Mouse (Mus musculus) thymus, postnatal 36 days (tissue): ENCODE results near the gene Tmem222.

ENCODE experiments used
- DNase-seq, 2 experiments: peaks; one replicate each; pipeline ENCODE4 v3.0.0; 2022; ENCODE audit warnings: mixed read lengths in 2 of 2

The Tmem222 gene

DNA sequence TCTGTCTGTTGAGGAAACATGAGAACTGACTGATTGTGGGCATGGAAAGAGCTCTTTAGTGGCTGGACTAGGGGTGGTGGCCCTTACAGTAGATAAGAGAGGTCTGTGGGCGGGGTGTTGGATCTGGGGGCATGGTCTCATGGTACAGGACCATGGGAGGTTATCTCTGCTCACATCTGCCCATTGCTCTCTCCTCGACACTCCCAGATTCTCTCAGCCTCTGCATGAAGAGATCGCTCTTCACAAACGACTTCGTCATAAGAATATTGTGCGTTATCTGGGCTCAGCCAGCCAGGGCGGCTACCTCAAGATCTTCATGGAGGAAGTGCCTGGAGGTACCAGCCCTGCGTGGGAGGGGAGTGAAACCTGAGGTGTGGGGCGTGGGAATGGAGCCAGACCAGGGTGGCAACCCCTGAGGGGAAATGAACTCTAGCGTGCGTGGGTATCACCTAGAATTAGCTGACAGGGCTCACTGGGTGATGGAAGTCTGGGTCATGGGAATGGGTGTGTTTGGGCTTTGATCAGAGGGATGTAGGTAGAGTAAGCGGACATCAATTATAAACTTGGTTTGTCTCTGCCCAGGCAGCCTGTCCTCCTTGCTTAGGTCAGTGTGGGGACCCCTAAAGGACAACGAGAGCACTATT is 29.7 kb downstream of the Tmem222 start:
- no peak for DNase-seq

DNA sequence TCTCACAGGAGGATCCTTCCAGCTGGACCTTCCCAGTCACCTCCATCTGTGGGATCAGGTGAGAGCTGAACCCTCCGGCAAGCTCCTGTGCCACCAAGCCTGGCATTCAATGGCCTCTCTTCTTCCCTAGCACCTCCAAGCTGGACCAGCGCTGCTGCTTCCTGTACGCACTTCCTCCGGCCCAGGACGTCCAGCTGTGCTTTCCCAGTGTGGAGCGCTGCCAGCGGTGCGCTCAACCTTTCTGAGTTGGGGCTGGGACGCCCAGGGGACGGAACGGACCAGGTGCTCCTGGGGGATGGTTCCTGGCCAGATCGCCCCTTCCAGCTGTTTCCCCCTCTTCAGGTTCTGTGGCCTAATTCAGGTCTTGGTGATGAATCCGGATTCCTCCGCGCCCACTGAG is 30.5 kb downstream of the Tmem222 start:
- no peak for DNase-seq

DNA sequence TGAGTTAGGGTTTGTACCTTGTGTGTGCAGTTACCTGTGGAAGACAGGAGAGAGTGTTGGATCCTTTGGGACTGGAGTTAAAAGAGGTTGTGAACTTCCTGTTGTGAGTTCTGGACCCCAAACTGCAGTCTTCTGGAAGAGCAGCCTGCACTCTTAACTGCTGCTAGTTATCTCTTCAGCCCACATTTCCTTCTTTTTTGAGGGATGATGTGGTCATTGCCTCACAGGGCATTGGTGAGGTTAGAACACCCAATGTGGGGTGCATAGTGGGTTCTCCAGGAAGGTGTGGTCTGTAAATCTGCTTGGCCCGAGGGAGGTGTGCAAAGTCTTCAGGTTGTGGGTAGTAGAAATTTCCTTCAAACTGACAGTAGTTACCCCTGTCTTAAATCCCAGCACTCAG is 33.3 kb downstream of the Tmem222 start:
- no peak for DNase-seq

DNA sequence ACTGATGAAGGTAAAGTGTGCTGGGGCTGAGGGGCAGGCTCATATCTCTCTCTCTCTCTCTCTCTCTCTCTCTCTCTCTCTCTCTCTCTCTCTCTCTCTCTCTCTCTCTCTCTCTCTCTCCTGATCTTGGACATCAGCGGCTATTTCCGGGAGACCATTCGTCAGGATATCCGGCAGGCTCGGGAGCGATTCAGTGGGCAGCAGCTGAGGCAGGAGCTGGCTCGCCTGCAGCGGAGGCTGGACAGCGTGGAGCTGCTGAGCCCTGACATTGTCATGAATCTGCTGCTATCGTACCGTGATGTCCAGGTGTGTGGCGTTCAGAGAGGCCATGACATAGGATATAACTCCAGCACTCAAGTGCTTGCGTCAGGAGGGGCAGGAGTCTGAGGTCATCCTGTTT is 34.1 kb downstream of the Tmem222 start:
- DNase-seq: no peak

DNA sequence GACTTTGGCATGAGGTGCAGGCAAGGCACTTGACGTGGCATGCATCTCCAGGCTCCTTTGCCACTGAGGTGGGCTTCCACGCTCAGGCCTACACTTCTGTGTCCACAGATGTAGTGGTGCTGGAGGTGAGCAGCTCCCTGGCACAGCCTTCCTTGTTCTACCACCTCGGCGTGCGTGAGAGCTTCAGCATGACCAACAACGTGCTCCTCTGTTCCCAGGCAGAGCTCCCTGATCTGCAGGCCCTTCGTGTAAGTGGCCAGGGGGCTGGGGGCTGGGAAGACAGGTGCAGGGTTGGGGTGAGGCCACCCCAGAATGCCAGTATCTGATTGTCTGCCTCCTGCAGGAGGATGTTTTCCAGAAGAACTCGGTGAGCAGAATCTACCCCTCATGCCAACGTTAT is 34.9 kb downstream of the Tmem222 start:
- DNase-seq: no peak

DNA sequence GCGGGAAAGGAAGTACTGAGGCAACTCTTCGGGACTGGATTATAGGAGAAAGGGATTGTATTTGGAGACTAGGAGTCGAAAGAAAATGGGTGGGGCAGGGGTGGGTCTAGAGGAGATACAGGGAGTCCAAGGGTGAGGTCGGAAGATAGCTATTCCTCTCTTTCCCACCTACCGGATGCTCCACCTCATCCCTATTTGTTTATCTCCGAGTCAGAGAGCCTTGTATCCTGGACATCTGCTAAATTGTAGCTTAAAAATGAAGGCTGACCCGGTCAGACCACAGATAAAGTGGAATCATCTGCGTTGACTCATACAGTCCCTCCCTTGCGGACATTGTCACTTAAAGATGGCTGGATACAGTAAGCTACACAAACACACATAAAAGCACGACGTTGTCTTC is 35.7 kb downstream of the Tmem222 start:
- DNase-seq: no peak

DNA sequence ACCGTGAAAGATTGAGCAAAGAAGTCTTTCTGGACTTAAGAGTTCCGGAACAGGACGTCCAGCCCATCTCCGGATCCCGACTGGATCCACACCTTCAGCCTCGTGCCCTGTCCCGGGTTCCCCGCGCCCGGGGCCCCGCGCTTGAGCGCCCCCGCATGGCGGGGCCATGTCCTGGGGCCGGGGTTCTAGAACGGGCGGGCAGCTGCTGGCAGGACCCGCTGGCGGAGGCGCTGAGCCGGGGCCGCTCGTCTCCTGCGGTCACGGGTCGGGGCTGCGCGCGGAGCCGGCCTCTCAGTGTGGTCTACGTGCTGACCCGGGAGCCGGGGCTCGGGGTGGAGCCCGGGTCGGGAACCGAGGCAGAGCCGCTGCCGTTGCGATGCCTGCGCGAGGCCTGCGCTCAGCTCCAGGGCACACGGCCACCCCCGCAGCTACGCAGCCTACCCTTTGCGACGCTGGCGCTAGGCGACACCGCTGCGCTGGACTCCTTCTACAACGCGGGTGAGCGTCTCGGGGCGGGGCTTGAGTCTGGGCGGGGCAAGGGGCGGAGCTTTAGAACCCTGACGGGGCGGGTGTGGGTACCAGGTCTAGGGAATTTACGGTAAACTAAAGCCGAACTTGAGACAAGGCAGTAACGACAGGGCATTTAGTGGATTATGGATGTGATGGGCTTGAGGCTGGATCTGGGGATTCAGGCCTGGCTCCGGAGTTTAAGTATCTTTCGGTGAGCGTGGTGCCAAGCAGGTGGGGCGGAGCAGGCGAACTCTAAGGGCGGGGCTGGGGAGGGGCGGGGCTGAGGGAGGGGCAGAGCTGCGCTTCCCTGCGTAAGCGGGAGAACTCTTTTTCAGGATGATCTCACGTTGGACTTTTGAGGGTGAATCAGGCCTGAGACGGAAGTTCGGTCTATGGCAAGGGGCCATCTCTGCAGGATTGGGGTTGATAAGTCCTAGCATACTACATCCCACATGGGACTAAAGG is 36.4 kb downstream of the Tmem222 start:
- peak; percentile 90 to 93 for DNase-seq

DNA sequence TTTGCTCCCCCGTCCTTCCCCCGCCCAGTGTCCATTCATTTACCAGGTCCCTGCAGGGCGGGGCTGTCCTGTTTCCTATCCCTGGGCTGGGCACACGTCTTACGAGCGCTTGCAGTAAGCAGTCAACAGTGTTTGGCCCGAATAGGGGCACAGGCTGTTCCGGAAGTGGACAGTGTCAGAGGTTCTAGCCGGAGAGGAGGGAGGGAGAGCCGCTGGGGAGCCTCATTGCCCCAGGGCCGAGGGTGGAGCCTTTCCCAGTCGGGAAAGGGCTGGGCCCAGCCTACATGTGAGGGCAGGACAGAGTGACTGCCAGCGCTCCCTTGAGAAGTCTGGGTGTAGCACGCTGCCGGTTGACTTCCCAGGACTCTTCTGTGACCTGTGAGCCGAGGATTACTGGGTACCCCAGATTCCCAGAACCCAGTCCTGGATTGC is 37.1 kb downstream of the Tmem222 start, which contains the start of gene Map3k6:
Gene Map3k6 (plus strand): TSS at position 329 of the 432 bp plus-strand sequence.
- DNase-seq: peak; percentile 19 to 42

DNA sequence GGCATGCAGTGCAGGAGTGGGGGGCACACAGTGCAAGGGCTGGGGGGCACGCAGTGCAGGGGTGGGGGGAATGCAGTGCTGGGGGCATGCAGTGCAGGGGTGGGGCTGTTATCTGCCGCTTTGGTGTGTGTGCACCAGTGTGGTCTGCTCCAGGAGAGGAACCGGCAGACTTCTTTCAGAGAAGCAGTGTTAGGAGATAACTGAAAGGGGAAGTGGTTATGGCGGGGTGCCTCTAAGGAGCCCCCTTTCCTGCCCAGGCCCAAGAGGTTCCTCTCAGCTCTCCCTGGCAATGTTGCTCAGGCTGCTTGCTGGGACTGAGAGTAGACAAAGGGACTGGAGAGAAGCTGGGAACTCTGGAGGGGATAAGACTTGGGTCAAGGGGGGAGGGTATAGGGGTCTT is 39.7 kb downstream of the Tmem222 start:
- DNase-seq: peak; percentile 47 to 71

DNA sequence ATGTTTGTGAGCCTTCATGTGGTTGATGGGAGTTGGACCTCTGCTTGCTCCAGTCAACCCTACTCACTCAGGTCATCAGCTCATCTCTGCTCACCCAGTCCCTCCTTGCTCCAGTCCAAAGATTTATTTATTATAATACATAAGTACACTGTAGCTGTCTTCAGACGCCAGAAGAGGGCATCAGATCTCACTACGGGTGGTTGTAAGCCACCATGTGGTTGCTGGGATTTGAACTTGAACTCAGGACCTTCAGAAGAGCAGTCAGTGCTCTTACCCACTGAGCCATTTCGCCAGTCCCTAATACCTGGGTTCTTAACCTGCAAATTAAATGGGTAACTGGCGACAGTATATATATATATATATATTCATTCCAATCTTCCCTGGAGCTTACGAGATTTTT is 42.2 kb downstream of the Tmem222 start:
- no peak for DNase-seq

DNA sequence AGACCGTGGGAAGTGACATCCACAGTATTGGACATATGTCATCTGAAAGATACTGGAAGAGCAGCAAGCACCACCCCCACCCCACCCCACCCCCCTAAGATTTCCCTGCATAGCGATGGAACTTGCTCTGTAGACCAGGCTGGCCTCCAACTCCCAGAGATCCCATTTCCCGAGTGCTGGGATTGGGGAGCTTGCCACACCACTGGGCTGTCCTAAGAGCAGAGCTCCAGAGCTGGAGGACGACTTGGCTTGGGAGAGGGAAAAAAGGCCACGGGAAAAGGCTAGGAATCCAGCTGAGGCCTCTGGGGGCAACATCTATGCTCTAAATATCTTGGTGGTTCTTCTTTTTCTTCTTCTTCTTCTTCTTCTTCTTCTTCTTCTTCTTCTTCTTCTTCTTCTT is 42.8 kb downstream of the Tmem222 start:
- DNase-seq: no peak

DNA sequence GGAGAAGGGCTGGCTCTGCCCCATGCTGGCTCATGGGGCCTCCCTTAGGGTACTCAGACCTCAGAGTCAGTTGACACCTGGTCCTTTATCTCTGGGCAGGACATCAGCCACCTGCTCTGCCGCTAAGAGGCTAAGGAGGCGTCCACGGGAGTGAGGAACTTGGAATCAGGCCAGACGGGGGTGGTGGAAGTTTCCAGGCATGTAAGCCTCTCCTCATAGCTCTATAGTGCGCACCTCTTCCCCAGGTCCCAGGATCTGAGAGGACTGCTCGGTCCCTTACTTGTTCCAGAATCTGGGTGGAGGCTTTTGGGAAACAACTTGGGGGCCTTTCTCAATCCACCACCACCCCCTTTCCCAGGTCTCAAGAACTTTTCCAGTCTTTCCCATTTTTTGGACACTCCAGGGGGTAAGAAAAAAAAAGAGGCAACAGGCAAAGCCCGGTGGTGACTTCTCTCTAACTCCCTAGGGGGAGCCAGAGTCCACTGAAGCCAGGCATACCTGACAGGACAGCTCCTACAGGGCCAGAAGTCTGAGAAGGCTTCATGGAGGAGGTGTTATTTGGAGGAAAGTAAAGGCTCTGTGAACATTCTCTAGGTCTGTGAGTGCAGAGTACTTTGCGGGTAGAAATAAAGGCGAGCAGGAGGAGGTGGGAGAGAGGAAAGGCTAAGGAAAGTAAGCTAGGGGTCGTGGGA is 44.2 kb downstream of the Tmem222 start:
- DNase-seq: peak; percentile 56 to 61

DNA sequence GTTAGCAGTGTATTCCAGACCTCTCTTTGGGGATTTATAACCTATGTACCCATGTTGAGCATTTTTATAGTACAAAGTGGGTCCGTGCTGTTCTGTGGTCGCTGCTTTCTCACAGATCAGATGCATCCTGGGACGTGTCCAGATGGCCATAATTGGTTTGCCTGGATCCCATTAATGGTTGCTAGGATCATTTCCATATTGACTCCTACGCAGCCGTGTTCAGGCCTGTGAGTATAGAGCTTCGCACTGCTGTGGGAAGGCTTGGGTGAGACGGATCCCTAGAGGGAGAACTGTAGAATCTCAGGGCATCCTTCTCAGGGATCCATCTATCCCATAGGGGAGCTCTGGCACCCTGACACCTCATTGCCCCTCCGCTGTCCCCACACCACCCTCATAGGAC is 48.0 kb downstream of the Tmem222 start:
- no peak for DNase-seq

DNA sequence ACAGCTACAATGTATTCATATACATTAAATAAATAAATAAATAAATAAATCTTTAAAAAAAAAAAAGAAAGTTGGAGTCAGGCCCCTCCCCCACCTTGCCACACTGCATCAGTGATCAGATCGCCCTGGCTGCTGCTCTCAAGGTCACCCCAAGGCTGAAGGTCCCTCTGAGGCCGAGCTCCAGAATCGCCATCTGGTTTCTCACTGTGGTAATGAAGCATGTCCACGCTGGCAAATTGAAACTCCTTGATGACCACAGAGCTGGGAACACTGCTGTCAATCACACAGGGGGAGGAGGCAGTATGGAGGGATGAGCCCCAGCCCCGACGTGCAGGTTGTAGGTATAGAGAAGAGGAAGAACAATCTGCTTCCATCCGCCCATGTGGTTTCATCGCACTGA is 50.0 kb downstream of the Tmem222 start:
- no peak for DNase-seq

DNA sequence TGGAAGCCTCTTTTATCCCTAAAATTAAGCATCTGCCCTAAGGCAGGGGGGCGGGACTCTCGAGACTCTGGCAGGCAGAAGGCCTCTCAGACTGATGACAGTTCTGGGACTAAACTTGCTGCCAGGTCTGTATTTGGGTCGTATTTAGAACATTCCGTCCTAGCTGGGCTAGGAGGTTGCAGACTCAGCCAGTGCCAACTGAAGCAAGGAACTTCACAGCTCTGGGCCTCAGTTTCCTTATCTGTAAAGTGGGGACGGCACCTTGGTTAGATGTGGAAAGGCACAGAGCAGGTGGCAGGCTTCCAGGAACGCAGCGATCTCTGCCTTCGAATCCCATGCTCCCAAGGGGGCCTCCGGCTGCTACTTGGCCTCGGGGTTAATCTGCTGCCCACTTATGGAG is 51.5 kb downstream of the Tmem222 start:
- DNase-seq: no peak

DNA sequence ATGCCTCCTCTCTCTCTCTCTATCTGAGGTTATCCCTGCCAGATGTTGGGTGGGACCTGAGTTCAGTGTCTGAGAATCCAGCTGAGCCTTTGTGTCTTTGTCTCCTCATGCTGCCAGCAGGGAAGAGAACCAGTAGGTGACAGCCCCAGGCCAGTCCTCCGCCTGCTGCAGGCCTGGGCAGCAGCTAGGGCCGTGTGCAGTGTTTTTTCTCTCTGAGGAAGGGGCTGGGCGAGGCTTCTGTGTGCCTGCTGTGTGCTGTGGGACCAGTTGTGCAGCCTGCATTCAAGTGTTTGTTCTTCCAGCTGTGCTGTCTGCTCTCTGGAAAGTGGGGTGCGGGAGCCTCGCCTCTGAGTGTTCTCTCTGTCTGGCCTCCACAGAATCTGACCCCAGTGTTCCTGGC is 53.7 kb downstream of the Tmem222 start:
- no peak for DNase-seq

DNA sequence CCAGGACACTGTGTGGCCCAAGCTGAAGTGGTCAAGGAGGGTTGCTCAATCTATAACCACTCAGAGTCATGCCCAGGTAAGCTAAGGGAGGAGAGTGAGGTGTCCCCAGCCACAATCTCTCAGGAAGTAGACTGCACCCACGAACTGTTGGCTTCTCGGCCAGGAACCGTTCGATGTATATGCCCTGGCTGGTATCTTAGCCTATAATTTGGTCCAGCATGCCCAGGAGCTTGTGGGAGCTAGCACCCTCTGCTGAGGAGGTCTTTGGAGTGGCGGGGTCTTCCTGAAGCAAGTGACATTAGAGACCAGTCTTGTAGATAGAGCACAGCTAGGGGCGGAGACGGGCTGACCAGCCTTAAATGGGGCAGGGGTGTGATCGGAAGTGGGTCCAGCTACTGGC is 55.9 kb downstream of the Tmem222 start:
- no peak for DNase-seq

DNA sequence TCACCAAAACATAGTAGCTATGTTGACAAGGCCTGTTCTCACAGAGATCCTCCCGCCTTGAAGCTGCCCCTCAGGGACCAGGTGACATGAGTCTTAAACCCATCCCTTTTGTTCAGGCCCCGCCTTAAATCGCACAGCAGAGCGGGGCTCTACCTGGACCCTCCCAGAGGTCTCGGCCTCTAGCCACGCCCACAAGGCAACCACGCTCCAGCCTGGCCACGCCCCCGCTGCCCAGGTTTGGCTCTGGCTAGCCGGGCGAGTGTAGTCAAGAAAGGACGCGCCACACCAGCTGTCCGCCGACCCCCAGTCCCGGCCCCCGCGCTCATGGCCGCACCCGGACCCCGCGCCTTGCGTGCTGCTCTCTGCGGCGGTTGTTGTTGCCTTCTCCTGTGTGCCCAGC is 56.9 kb downstream of the Tmem222 start:
- peak in 1 of 2 experiments; percentile 38 for DNase-seq

DNA sequence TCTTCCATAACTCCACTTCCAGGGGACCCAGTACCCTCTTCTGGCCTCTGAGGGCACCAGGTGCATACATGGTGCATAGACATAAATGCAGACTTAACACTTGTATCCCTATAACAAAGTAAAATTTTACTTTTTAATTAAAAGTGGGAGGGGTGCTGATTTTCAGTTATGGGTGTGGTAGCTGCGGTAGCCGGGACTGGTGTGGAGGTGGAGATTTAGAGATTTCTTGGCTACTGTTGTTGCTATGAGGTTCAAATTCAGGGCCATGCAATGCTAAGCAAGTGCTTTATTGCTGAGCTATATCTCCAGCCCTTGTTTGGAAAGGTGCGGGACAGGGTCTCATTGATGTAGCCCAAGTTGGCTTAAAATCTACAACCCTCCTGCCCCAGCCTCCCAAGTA is 58.8 kb downstream of the Tmem222 start:
- DNase-seq: no peak

DNA sequence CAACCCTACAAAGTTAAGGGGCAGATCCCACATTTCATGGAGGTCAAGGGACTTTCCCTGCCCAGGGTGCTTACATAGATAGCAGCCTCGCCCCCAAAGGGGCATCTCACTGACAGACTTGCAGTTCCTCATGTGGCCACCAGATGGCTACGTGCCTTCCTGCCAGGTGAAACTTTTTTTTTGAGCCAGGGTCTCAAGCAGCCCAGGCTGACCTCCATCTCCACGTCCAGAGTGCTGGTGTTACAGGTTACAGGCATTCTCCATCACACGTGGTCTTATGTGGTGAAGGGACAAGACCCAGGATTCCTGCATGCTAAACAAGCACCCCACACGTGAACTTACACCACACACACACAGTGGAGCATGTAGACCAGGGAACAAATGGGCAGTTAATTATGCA is 60.0 kb downstream of the Tmem222 start:
- DNase-seq: peak; percentile 71 to 73
